Mouse (Mus musculus): ENCODE measurements around the gene Ugt1a6b.
"Not testable (repeated sequence)": the region's sequence is repeated elsewhere in the genome, so short reads cannot be mapped to it uniquely, and the experiment has no call there.

The Ugt1a6b gene

GRCm38 (mm10) chr1:88103019-88103418 is at the start of gene Ugt1a6b:
Gene Ugt1a6b, plus strand, starts transcription at chr1:88103252.
- peak; percentile 82 for DNase-seq (ENCODE audit: low read depth)

DNA sequence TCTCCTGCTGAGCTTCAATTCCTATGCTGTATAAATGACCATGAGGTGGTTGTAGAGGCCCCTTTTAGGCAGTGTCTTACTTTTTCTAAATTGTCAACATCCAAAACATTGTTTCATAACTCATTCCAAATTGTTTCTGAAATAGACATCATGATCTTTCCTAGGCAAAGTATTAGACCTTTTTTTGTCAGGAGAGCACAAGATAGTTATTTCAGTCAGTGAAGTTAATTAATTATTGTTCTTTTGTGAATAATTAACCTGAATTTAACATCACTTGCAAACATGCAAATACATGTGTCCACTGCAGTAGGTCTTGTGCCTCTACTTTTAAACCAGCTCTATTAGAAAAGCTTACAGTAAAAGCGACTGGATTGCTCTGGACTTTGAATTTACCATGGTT is 48.0 kb upstream of the Ugt1a6b start, which contains the start of gene Ugt1a10:
Ugt1a10 (plus strand) TSS at position 301 of the 400 bp plus-strand sequence.
- DNase-seq (ENCODE audit: low read depth): no peak

DNA sequence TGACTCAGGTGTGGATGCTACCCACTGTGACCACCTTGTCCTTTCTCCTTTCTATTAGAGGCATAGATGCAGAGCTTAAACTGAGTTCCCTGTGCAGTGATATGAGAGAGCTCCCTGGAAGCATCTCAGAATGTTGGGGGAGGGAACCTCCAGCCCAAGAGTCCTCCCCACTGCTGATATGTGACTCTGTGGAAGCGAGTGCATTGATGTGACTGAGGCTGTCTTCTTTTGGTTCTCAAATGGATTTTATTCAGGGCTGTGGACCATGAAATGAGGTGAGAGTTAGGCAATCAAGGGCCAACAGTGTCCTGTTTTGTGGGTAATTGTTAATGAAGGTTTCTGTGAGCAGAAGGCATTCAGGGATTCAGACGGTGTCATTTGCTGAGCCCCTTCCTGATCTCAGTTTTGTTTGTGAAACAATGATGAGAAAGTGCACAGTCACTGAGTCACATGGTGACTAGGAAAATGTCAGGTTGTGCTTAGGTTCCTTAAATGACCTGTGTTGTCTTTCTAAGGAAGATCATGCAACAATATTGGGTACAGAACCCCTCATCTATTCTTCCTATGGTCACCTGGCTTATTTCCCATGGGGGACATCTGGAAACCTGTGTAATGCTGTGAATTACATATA is 36.5 kb upstream of the Ugt1a6b start:
- DNase-seq (ENCODE audit: low read depth): not testable (repeated sequence)

GRCm38 (mm10) chr1:88070495-88070894 is 32.6 kb upstream of the Ugt1a6b start, which contains the start of gene Ugt1a9:
Gene Ugt1a9, plus strand, starts transcription at chr1:88070800.
- no peak for DNase-seq (ENCODE audit: low read depth)

DNA sequence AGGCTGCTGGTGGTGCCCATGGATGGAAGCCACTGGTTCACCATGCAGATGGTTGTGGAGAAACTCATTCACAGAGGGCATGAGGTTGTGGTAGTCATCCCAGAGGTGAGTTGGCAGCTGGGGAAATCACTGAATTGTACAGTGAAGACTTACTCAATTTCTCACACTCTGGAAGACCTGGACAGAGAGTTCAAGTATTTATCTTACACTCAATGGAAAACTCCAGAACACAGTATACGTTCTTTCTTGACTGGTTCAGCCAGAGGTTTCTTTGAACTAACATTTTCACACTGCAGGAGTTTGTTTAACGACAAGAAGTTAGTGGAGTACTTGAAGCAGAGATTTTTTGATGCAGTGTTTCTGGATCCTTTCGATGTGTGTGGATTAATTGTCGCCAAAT is 32.1 kb upstream of the Ugt1a6b start:
- DNase-seq (ENCODE audit: low read depth): no peak

- no peak for DNase-seq (ENCODE audit: low read depth)
These were observed 28.6 kb upstream of the Ugt1a6b start for GRCm38 (mm10) chr1:88074471-88074870.

DNA sequence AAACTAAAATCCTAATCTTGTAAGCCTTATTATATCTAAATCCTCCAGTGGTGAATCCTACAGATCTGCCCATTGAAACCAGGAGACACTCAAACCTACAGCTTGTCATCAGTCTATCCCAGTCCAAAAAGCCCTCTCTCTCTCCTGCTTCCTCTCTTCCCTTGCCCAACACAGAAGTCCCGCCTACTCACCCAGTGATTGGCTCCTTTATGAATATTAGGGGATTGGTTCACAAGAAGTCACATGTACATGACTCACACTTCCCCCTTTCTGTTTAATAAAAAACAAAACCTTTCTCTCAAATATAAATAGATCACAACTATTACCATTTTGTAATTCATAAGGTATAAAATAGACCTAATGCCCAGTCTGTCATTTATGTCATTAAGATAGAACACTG is 25.9 kb upstream of the Ugt1a6b start:
- DNase-seq (ENCODE audit: low read depth): peak; percentile 40

DNA sequence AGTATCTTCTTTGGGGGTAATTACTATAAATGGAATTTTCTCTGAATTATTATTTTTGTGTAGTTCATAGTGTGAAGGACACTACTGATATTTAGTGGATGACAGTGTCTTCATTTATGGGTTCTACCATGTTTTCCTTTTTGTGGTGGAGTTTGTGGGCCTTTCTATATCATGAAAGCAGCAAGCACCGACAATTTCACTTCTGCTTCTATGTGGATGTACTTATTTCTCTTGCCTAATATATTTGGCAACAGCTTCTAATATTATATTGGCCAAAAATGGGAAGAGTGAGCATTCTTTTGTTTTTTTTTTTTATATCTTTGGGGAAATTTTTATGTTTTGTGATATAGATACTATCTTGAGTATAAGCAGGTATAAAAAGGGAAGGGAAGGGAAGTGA is 21.4 kb upstream of the Ugt1a6b start:
- DNase-seq (ENCODE audit: low read depth): no peak

GRCm38 (mm10) chr1:88086125-88086524 is 16.9 kb upstream of the Ugt1a6b start:
- no peak for DNase-seq (ENCODE audit: low read depth)

GRCm38 (mm10) chr1:88087513-88087912 is 15.5 kb upstream of the Ugt1a6b start, which contains the start of gene Ugt1a8:
Gene Ugt1a8, plus strand, starts transcription at chr1:88087813.
- no peak for DNase-seq (ENCODE audit: low read depth)

GRCm38 (mm10) chr1:88092341-88092740 is 10.7 kb upstream of the Ugt1a6b start:
- peak; percentile 8 for DNase-seq (ENCODE audit: low read depth)

- DNase-seq (ENCODE audit: low read depth): peak; percentile 49
These were observed 8.8 kb upstream of the Ugt1a6b start for GRCm38 (mm10) chr1:88094270-88094676.

DNA sequence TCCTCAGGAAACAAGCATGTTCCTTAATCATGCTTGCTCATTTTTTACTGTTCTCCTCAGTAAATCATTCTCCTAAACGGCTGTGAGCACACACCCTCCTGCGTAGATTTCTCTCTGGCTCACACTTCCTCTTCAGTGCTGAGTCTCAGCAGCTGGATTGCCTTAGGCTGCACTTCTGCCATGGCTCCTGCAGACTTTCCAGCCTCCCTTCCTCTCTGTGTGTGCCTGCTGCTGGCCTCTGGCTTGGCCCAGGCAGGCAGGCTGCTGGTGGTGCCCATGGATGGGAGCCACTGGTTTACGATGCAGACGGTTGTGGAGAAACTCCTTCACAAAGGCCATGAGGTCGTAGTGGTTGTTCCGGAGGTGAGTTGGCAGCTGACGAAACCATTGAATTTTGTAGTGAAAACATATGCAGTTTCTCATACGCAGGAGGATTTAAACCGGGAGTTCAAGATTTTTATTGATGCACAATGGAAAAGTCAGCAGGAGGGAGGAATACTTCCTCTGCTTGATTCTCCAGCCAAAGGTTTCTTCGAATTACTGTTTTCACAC is 8.0 kb upstream of the Ugt1a6b start, which contains the start of gene Ugt1a7c:
Ugt1a7c (plus strand) TSS at position 122 of the 552 bp plus-strand sequence.
- DNase-seq (ENCODE audit: low read depth): peak; percentile 43

DNA sequence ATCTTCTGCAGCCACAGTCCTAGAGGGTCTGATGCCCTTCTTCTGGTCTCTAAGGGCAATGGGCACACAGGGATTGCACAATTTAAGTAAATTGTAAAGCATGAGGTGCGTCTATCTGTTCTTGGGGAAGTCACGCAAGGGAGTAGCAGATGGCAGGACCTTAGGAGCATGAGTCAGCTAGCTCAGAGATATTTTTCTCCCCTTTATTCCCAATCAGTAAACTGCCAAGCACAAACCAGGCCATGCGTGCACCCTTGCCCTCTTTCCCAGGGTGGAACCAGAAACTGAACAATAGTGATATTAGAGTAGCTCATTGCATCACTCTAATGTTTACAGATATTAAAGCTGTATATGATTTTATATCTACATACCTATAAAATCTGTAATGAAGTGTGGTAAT is 4.5 kb upstream of the Ugt1a6b start:
- peak; percentile 8 for DNase-seq (ENCODE audit: low read depth)

GRCm38 (mm10) chr1:88099691-88100090 is 3.4 kb upstream of the Ugt1a6b start:
- DNase-seq (ENCODE audit: low read depth): not testable (repeated sequence)

DNA sequence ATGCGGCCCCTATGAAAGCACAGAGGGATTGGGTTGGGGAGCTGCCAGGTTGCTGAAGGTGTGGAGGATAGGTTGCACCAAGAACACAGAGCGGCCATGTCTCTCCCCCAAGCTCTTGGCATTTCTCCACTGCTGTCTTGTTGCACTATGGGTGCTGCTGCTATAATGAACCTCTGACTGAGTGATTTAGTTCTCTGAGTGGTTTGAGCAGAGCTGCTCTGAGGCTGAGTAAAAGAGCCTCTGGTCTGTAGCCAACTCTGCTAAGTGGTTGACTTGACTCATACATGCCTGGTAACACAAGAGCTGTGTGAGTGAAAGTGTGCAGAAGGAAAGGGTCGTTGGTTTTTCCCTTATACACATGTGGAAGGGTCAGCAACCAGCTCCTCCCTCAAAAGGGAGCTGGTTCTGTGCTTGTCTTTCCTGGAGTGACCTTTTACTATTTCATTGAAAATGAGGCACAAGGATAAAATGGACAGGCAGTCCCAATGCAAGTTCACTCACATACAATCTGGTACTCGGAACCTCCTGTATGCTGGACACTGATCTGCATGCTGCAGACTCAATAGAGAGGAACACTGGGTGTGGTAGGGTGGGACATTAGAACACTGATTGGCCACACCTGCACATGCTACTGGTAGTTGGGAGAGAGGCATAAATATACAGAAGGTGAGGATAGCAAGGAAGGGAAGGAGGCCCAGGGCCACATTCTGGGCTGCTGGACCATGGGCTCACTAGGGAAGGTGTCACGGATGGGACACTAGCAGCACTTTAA is 831 bp downstream of the Ugt1a6b start:
- DNase-seq (ENCODE audit: low read depth): peak; percentile 26

DNA sequence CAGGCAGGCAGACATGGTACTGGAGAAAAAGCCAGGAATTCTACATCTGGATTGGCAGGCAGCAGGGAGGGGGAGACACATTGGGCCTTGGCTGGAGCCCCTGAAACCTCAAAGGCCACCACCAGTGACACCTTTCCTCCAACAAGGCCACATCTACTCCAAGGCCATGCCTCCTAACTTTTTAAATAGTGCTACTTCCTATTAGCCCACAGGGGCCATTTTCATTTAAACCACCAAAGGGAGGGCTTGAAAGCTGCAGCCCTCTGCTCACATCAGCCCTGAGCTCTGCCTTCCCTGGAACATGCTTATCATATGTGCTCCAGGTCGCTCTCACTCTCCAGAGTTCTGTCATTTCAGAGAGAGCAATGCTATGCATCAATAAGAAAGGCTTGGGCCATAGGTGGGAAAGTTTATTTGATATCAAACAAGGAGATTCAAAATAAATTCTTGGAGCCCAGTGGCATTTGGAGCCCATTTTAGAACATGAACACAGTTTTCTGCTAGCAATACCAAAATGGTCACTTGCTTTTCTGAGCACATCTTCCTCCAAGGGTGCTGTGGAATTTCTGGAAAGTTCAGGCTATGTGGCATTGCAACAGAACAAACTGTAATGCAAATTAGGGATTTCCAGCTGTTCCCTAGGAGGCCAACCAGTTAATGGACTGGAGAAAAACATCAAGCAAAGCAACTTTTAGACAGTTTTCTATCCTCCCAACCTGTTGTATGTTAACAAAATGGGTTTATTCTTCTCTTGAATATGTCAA is 1.8 kb downstream of the Ugt1a6b start:
- no peak for DNase-seq (ENCODE audit: low read depth)

- no peak for DNase-seq (ENCODE audit: low read depth)
These were observed 2.6 kb downstream of the Ugt1a6b start for GRCm38 (mm10) chr1:88105656-88106055.

DNA sequence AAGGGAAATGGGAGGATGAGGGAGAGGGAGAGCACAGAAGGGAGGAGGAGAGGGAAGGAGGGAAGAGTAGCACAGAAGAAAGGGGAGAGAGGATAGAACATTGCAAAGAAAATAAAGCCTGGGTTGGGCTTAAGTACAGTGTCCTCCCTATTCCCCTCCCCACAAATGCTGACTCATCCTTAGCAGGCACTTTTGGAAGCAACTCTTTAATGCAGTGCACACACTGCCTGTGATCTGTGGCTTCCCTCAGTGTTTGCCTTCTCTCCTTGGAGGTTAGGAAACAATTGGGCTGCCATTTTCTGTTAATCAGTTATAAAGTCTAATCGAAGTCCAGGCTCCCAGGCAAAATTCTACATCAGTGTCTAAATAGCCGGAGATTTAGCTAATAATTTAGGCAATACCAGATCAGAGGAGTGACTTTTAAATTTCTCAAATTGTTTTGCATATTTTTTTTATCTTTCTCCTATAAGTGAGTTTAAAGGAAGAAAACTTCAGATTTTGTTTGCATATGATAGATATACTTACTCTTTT is 6.0 kb downstream of the Ugt1a6b start:
- DNase-seq (ENCODE audit: low read depth): not testable (repeated sequence)

- not testable (repeated sequence) for DNase-seq (ENCODE audit: low read depth)
These were observed 6.6 kb downstream of the Ugt1a6b start for GRCm38 (mm10) chr1:88109604-88110003.

- not testable (repeated sequence) for DNase-seq (ENCODE audit: low read depth)
These were observed 9.7 kb downstream of the Ugt1a6b start for GRCm38 (mm10) chr1:88112769-88113168.

- not testable (repeated sequence) for DNase-seq (ENCODE audit: low read depth)
These were observed 17.5 kb downstream of the Ugt1a6b start for GRCm38 (mm10) chr1:88120550-88120949.
